Mouse (Mus musculus) kidney, postnatal 14 days (tissue): ENCODE measurements at regions not wholly inside any gene's neighbourhood (a gene's known extent, or its start where the extent isn't known, plus 50 kb on each side); places are given as distances from the start of the nearest gene placed in this dataset.
A peak's percentile ranks its signal among the peaks of the same experiment; 100 is the strongest.

Source experiments
- DNase-seq: peaks from one replicate; pipeline ENCODE4 v3.0.0; 2022; ENCODE audit warnings: mixed read lengths

GRCm38 (mm10) chr9:8443315-8443714 is 100.6 kb upstream of the Trpc6 start:
- DNase-seq, result no peak

- no peak for DNase-seq
These were observed 92.5 kb upstream of the Trpc6 start for GRCm38 (mm10) chr9:8451471-8451870.

GRCm38 (mm10) chr9:8453591-8453990 is 90.4 kb upstream of the Trpc6 start:
- no peak for DNase-seq

GRCm38 (mm10) chr9:8454557-8454956 is 89.4 kb upstream of the Trpc6 start:
- no peak for DNase-seq

- DNase-seq, result no peak
These were observed 84.8 kb upstream of the Trpc6 start for GRCm38 (mm10) chr9:8459084-8459571.

GRCm38 (mm10) chr9:8461737-8462136 is 82.2 kb upstream of the Trpc6 start:
- no peak for DNase-seq

GRCm38 (mm10) chr9:8462881-8463280 is 81.1 kb upstream of the Trpc6 start:
- no peak for DNase-seq

GRCm38 (mm10) chr9:8486525-8486924 is 57.4 kb upstream of the Trpc6 start:
- no peak for DNase-seq

- peak; percentile 4 for DNase-seq
These were observed 56.1 kb upstream of the Trpc6 start for GRCm38 (mm10) chr9:8487821-8488220.
